Mouse (Mus musculus) urinary bladder, postnatal 4 days (tissue): ENCODE data around the gene Rif1.

Source experiments
- DNase-seq, 2 experiments: peaks; one replicate each; pipeline ENCODE4 v3.0.0; 2021 to 2022; ENCODE audit warnings: low spot score in 2 of 2

The Rif1 gene

DNA sequence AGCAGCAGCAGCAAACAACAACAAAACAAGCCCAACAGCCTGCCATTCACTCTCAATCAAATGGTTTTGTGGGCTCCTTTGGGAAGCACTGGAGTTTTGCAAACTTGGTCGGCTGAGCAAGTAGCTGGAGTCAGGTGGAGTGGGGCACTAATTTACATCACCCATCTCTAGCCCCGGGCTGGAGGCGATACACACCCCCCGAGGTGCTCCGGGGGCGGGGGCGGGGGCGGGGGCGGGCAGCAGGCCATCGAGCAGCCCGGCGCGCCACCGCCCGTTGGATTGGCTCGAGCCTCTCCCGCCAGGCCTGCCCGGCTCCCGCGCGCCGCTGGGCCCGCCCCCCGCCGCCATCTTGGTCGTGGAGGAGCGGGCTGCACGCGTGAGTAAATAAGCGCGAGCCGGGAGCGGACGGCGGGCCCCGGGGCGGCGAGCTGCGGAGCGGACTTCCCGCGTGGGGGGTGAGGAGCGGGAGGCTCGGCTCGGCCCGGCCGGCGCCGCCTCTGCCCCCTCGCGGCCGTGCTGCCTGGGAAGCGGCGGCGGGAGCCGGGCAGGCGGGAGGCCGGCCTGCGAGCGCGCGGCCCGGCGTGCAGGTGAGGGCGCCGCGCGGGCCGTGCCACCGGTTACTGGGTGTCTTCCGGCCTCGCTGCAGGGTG, at the start of gene Rif1:
TSS of gene Rif1 (plus strand) at position 342 of the 650 bp plus-strand sequence.
- peak; percentile 85 to 86 for DNase-seq

GRCm38 (mm10) chr2:52027061-52027460, 45.6 kb upstream of the Rif1 start:
- no peak for DNase-seq

DNA sequence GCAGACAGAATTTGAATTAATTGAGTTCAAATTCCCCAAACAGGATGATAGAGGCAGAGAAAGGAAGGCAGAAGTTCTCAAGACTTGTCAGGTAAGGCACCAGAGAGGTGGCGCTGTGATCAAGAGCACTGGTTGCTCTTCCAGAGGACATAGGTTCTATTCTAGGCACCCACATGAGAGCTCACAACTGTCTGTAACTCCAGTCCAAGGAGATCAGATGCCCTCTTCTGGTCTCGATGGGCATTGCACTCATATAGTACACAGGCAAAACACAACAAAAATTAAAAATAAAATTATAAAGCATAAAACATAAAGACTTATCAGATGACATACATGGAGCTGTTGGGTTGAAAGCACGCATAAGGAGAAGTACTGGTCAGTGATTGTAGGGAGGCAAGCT, 43.2 kb upstream of the Rif1 start:
- no peak for DNase-seq

GRCm38 (mm10) chr2:52031491-52031890, 41.1 kb upstream of the Rif1 start:
- no peak for DNase-seq

DNA sequence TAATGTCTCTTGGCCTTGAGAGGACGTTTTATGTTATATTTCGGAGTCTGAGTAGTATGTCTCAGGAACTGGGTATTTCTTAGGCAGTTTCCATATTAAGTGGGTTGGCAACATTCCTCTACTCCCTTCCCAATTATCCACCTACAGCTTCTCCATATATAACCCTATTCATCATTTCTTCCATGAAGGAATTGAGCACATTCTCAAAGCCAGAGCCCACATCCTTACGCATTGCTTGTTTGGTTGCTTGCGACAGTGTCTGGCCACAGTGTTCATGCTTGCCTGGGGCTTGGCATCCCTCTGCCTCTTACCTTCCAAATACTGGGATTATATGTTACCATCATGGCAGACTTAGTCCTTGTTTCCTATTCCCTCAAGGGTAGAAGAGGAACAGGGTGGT, 38.0 kb upstream of the Rif1 start:
- no peak for DNase-seq

DNA sequence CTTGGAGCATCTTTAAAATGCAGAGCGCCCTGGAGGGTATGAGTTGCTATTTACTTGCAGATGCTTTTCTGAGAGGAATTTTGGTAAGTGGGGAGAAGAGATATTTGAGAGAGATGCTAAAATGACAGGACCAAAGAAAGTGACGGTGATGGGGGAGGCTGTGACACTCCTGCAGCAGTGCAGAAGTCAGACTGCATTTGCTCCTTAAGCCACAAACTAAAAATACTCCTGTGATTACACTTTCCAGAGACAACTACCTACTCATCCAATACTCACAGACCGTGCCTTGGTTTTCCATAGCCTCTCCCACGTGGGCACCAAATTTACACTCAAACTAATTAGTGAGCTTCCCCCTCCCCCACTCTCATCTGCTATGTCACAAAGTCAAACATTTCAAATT, 37.5 kb upstream of the Rif1 start:
- DNase-seq, result no peak

GRCm38 (mm10) chr2:52036929-52037595, 35.6 kb upstream of the Rif1 start:
- no peak for DNase-seq

GRCm38 (mm10) chr2:52037882-52038281, 34.8 kb upstream of the Rif1 start, which contains the start of gene Tnfaip6:
Tnfaip6 (plus strand) TSS chr2:52038009.
- peak; percentile 43 to 67 for DNase-seq

GRCm38 (mm10) chr2:52038558-52038957, 34.1 kb upstream of the Rif1 start:
- DNase-seq, result no peak

DNA sequence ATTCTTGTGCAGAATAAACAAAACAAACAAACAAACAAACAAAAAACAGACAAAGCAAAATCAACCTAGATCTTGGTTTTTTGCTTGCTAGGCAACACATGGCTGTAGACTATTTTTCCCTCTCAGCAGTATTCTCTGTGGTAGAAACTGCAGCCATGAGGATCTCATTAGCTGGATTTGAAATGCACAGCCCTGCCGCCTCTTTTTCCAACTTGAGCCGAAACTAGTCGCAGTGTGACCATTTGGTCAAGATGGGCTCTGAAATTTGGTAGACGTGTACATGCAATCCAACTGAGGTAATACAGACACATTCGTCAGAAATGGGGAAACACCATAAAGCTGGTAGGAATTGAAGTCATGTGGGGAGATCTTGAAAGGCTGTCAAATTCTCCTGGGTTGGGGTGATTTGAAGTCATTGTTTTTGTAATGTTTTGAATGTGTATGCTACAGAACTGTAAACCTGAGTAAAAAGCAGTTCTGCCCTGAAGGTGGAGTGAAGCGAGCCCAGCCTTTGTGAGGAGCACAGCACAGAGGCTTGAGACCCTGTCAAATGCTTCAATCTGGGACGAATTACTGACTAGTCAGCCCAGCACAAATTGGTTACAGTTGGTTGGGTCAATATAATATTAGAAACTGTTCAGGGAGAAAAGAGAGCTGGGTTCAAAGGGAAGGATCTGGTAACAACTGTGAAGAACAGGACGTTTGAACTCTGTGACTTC, 33.4 kb upstream of the Rif1 start:
- DNase-seq, result no peak

DNA sequence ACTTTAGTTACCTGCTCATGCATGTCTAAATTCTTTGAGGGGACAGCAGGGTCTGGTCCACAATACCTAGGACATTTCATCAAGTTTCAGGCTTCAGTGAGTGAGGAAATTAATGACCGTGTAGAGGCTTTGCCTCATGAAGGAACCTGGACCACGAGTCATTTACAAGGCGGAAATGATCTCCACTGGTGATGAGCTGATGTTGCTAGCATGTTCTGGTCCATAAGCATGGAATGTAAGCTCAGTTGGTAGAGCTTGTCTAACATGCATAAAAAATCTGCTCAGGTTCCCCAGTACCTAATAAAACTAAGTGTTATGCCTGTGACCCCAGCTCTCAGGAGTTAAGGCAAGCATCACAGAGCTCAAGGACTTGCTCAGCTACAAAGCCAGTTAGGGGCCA, 30.5 kb upstream of the Rif1 start:
- DNase-seq, result no peak

- DNase-seq, result no peak
Measured at GRCm38 (mm10) chr2:52042714-52043113, 29.9 kb upstream of the Rif1 start.

DNA sequence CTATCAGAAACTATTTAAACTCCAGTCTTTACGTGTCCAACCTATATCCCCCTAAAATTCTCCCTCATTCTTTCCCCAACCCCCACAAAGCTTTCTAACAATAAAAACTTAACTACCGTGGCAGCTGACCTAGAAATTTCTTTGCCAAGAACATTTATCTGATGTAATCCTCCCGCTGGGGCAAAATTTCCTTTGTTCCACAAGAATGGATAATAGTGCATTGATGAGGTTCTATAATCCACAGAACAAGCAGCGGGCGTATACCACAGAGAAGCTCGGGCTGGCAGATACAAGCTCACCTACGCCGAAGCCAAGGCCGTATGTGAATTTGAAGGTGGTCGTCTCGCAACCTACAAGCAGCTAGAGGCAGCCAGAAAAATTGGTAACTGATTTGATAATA, 29.1 kb upstream of the Rif1 start:
- no peak for DNase-seq

GRCm38 (mm10) chr2:52046032-52046431, 26.6 kb upstream of the Rif1 start:
- no peak for DNase-seq

GRCm38 (mm10) chr2:52050823-52051222, 21.8 kb upstream of the Rif1 start:
- no peak for DNase-seq

GRCm38 (mm10) chr2:52052335-52052734, 20.3 kb upstream of the Rif1 start:
- no peak for DNase-seq

DNA sequence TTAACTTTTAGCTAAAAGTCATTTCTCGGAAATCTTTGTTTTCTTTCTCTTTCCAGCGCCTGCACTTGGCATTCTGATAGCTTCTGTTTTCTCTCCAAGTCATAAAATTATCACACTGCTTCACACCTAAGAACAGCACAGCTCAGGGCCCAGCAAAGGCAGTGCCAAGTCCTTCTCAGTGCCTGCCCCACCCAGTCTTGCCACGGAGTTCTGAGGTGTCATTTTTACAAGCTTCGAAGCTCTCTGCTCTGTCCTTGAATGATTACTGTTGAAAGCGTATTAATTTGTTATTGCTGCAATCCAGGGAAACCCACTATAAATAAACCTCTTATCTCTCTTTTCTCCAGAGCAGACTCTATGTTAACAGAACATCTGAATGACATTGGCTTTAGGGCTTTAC, 19.1 kb upstream of the Rif1 start:
- no peak for DNase-seq

DNA sequence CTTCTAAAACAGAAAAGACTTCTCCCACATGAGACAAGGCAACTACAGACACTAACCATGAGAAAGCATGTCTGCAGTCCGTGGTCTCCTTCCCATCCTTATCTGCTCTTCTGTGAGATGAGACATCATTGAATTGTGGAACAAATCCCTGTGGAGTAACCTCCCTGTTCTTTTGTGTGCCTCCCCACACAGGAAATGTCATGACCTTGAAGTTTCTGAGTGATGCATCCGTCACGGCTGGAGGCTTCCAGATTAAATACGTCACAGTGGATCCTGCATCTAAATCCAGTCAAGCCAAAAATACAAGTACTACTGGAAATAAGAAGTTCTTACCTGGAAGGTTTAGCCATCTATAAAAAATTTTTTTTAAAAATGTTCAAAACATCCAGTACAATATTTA, 17.0 kb upstream of the Rif1 start:
- DNase-seq, result no peak

DNA sequence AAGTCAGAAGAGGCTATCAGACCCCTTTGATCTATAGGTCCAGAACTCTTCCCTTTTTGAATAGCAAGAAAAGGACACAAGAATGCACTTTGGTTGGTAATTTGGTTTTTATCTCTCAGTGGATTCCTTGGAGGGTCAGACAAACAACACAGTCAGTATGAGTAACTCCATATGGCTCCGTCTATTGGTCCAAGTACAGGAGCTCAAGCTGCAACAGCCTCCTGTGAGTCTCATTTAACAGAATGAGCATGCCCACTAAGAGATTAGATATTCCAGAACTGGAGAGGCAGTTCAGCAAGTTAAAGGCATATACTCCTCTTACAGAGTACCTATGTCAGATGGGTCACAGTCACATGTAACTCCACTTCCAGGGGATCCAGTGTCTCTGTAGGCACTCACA, 15.5 kb upstream of the Rif1 start:
- DNase-seq, result no peak

GRCm38 (mm10) chr2:52057681-52058080, 15.0 kb upstream of the Rif1 start:
- no peak for DNase-seq

DNA sequence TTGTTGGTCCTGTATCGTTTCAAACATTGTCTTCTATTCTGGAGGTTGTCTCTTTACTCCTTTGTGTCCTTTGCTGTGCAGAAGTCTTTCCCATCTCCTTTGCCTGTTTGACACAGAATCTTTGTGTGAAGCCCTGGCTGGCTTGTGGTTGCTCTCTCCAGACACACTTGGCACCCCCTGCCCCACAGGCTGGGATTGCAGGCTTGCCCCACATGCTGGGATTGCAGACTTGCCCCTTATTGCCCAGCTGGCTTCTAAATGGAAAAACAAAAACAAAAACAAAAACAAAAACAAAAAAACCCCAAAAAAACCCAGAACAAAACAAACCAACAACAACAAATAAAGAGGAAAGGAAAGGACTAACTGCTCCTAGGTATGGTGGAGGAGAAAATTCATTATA, 4.0 kb upstream of the Rif1 start:
- DNase-seq, result no peak

DNA sequence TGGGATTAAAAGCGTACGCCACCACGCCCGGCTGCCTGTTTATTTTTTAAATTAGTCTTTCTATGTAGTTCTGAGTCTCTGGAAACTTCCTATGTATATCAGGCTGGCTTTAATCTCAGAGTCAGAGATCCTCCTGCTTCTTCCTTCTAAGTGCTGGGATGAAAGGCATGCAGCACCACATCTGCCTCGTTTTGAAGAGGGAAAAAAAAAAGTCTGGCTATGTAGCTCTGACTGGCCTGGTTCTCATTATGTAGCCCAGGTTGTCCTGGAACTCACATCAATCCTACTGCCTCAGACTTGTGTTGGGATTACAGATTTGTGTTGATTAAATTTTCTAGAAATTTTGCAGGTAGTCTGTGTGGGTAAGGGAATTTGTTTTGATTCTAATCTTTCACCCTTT, 1.8 kb upstream of the Rif1 start:
- DNase-seq, result no peak
